Mouse (Mus musculus): ENCODE measurements at regions not wholly inside any gene's neighbourhood (a gene's known extent, or its start where the extent isn't known, plus 50 kb on each side); places are given as distances from the start of the nearest gene placed in this dataset.

DNA sequence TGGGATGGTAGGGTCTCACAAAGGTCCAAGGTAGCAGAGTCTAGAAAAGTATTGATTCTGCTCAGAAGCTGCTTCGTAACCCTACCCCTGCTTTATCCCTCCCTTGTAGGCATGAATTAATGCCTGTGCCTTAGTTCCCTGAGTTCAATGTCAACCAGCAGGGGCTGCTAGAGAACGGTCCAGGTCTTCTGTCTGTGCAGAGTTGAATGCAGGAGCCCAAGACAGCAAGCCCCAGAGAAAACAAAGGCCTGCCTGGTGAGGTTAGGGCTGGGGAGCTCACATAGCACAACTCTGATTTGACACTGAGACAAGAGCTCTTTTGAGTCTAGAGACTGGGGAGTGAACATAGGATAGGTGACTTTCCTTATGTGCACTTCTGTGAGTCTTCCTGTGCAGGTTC, 56.6 kb downstream of the Olig3 start:
- no peak for ATAC-seq
- Histone ChIP-seq H3K4me2 (ENCODE audit: low read length) (no peak overlapping the region), H3K9ac (replicated peaks; ENCODE audit: low read depth, low read length) (no peak overlapping the region), H3K9me3 (ENCODE audit: control insufficient read depth, low read length) (no peaks in the 10 kb centered on the region), H3K4me3 (replicated peaks; ENCODE audit: low read length) (no peak overlapping the region), H3K27ac (ENCODE audit: low read length) (no peak overlapping the region), H3K4me1 (replicated peaks; ENCODE audit: control insufficient read depth, insufficient read depth, low read length) (no peaks in the 10 kb centered on the region; the same call in 1 of the 2 replicates), H3K27me3 (replicated peaks; ENCODE audit: control insufficient read depth, insufficient read depth, low read length) (no peaks in the 10 kb centered on the region), H3K36me3 (ENCODE audit: control insufficient read depth, insufficient read depth) (no peaks in the 10 kb centered on the region)
- 58% methylated on average over 2 of the region's 2 CpGs for WGBS

DNA sequence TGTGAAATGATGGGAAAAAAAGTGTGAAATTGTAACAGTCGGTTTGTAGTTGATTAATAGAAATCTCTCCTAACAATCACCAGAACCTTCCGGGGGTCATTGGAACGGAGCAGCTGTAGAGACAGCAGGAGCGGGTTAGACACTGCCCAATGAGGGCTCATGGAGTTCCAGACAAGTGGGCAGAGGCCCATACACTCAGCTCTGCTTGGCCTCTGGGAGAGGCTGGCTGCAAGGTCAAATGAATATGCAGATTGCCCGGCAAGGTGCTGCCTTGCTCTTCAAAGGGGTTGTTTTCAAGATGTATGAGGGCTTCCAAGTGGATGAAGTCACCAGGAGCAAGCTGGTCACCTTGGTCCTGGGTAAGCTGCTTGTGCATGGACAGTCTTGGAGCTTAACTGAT, 57.6 kb downstream of the Olig3 start:
- 37% methylated on average over 5 of the region's 5 CpGs for WGBS
- H3K27me3 ChIP-seq (replicated peaks; ENCODE audit: control insufficient read depth, insufficient read depth, low read length): no peaks in the 10 kb centered on the region
- H3K9me3 ChIP-seq (ENCODE audit: control insufficient read depth, low read length): no peaks in the 10 kb centered on the region
- H3K36me3 ChIP-seq (ENCODE audit: control insufficient read depth, insufficient read depth): no peaks in the 10 kb centered on the region
- H3K4me2 ChIP-seq (ENCODE audit: low read length): no peak overlapping the region
- H3K9ac ChIP-seq (replicated peaks; ENCODE audit: low read depth, low read length): no peak overlapping the region
- no peak for ATAC-seq
- H3K4me1 ChIP-seq (replicated peaks; ENCODE audit: control insufficient read depth, insufficient read depth, low read length): no peaks in the 10 kb centered on the region; the same call in 1 of the 2 replicates
- no peak overlapping the region for H3K4me3 ChIP-seq (replicated peaks; ENCODE audit: low read length)
- H3K27ac ChIP-seq (ENCODE audit: low read length): no peak overlapping the region

DNA sequence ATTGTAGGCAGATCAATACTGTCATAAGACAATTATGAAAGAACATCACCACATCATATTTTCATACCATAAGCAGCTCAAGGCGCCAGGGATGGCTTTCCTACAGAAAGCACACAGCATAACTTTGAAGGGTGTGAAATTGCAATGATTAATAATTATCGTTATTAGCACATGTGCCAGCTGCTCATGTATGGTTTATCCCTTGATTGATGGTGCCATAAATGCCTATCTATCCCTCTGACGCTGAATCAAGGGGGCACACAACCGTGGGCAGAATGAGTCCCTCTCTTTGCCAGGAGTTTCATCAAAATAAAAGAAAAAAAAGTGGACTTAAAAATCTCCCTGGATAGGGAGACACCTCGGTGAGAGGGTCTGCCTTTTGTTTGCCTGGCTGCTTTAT, 58.5 kb downstream of the Olig3 start:
- Histone ChIP-seq H3K27ac (ENCODE audit: low read length) (no peak overlapping the region), H3K27me3 (replicated peaks; ENCODE audit: control insufficient read depth, insufficient read depth, low read length) (no peaks in the 10 kb centered on the region), H3K4me2 (ENCODE audit: low read length) (no peak overlapping the region), H3K9ac (replicated peaks; ENCODE audit: low read depth, low read length) (no peak overlapping the region), H3K9me3 (ENCODE audit: control insufficient read depth, low read length) (peaks cover 3% of the 10 kb centered on the region; the same call in 1 of the 2 replicates), H3K36me3 (ENCODE audit: control insufficient read depth, insufficient read depth) (no peaks in the 10 kb centered on the region), H3K4me3 (replicated peaks; ENCODE audit: low read length) (no peak overlapping the region), H3K4me1 (replicated peaks; ENCODE audit: control insufficient read depth, insufficient read depth, low read length) (no peaks in the 10 kb centered on the region; the same call in 1 of the 2 replicates)
- 41% methylated on average over 5 of the region's 5 CpGs for WGBS
- no peak for ATAC-seq

DNA sequence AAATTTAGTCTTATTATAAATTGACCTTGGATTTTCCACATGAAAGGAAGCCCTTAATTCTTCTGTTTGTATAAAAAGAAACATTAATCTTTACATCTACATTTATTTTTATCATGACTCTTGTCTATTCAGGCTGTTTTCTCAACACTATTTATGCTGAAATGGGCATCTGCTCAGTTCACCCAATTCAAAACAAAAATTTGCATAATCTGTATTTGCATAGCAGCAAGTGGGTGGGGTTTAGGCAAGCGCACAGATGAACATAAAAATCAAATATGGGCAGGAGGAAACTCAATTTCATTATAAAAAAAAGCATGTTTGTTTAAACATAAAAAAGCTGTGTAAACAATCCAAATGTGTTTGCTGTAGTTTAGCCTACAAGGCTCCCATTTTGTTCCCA, 67.7 kb downstream of the Olig3 start:
- Histone ChIP-seq H3K36me3 (ENCODE audit: control insufficient read depth, insufficient read depth) (no peaks in the 10 kb centered on the region), H3K4me2 (ENCODE audit: low read length) (no peak overlapping the region), H3K4me1 (replicated peaks; ENCODE audit: control insufficient read depth, insufficient read depth, low read length) (no peaks in the 10 kb centered on the region), H3K4me3 (replicated peaks; ENCODE audit: low read length) (no peak overlapping the region), H3K9ac (replicated peaks; ENCODE audit: low read depth, low read length) (no peak overlapping the region), H3K27me3 (replicated peaks; ENCODE audit: control insufficient read depth, insufficient read depth, low read length) (no peaks in the 10 kb centered on the region), H3K27ac (ENCODE audit: low read length) (no peak overlapping the region), H3K9me3 (ENCODE audit: control insufficient read depth, low read length) (peaks cover 5% of the 10 kb centered on the region; the same call in 1 of the 2 replicates)
- 28% methylated on average over 1 of the region's 1 CpGs for WGBS
- ATAC-seq: peak; percentile 84

GRCm38 (mm10) chr10:19424961-19425360, 68.6 kb downstream of the Olig3 start:
- Histone ChIP-seq H3K4me1 (replicated peaks; ENCODE audit: control insufficient read depth, insufficient read depth, low read length) (no peaks in the 10 kb centered on the region), H3K27me3 (replicated peaks; ENCODE audit: control insufficient read depth, insufficient read depth, low read length) (no peaks in the 10 kb centered on the region), H3K4me3 (replicated peaks; ENCODE audit: low read length) (no peak overlapping the region), H3K36me3 (ENCODE audit: control insufficient read depth, insufficient read depth) (no peaks in the 10 kb centered on the region), H3K27ac (ENCODE audit: low read length) (no peak overlapping the region), H3K4me2 (ENCODE audit: low read length) (no peak overlapping the region), H3K9me3 (ENCODE audit: control insufficient read depth, low read length) (peaks cover under 1% of the 10 kb centered on the region; the same call in 1 of the 2 replicates), H3K9ac (replicated peaks; ENCODE audit: low read depth, low read length) (no peak overlapping the region)
- no peak for ATAC-seq
- 64% methylated on average over 3 of the region's 3 CpGs for WGBS

DNA sequence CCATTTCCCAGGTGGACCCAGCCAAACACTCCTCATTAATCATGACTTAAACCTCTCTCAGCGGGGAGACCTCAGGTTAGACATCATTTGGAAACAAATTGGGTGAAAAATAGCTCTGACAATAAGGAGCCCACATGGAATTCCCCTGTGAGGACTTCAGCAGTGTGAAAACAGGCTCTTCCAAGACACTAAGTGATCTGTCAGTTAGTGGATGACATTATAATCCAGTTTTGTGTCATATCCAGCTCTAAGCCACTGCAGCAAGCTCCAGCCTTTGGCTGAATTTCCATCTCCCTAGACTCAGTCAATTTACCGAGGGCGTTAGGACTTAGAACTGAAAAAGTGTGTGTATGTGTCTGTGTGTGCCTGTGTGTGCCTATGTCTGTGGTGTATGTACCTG, 70.5 kb downstream of the Olig3 start:
- H3K27me3 ChIP-seq (replicated peaks; ENCODE audit: control insufficient read depth, insufficient read depth, low read length): no peaks in the 10 kb centered on the region
- H3K9me3 ChIP-seq (ENCODE audit: control insufficient read depth, low read length): no peaks in the 10 kb centered on the region
- no peaks in the 10 kb centered on the region for H3K4me1 ChIP-seq (replicated peaks; ENCODE audit: control insufficient read depth, insufficient read depth, low read length)
- ATAC-seq: no peak
- no peak overlapping the region for H3K27ac ChIP-seq (ENCODE audit: low read length)
- 84% methylated on average over 3 of the region's 3 CpGs for WGBS
- H3K4me2 ChIP-seq (ENCODE audit: low read length): no peak overlapping the region
- no peak overlapping the region for H3K4me3 ChIP-seq (replicated peaks; ENCODE audit: low read length)
- H3K9ac ChIP-seq (replicated peaks; ENCODE audit: low read depth, low read length): no peak overlapping the region
- H3K36me3 ChIP-seq (ENCODE audit: control insufficient read depth, insufficient read depth): no peaks in the 10 kb centered on the region

DNA sequence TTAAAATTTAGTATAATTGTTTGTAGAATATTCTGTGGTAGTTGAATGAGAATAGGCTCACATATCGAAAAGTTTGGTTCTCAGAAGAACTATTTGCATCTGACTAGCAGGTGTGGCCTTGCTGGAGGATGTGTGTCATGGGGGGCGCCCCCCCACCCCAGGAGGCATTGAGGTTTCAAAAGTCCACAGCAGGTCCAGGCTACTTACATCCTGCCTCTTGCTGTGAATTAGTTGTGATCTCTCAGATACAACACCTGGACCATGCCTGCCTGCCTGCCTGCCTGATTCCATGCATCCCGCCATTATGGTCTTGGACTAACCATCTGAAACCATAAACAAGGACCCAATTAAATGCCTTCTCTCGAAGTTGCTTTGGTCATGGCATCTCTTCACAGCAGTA, 76.2 kb downstream of the Olig3 start:
- Histone ChIP-seq H3K9me3 (ENCODE audit: control insufficient read depth, low read length) (no peaks in the 10 kb centered on the region), H3K9ac (replicated peaks; ENCODE audit: low read depth, low read length) (no peak overlapping the region), H3K36me3 (ENCODE audit: control insufficient read depth, insufficient read depth) (no peaks in the 10 kb centered on the region), H3K27ac (ENCODE audit: low read length) (no peak overlapping the region), H3K27me3 (replicated peaks; ENCODE audit: control insufficient read depth, insufficient read depth, low read length) (no peaks in the 10 kb centered on the region), H3K4me3 (replicated peaks; ENCODE audit: low read length) (no peak overlapping the region), H3K4me2 (ENCODE audit: low read length) (no peak overlapping the region), H3K4me1 (replicated peaks; ENCODE audit: control insufficient read depth, insufficient read depth, low read length) (0 out of 2 replicates have a peak, but pooled peaks cover 3% of the 10 kb centered on the region)
- ATAC-seq: no peak
- WGBS: 90% methylated on average over 4 of the region's 4 CpGs

GRCm38 (mm10) chr10:19434661-19435060, 78.3 kb downstream of the Olig3 start:
- WGBS: 53% methylated on average over 6 of the region's 6 CpGs
- Histone ChIP-seq H3K9ac (replicated peaks; ENCODE audit: low read depth, low read length) (no peak overlapping the region), H3K36me3 (ENCODE audit: control insufficient read depth, insufficient read depth) (no peaks in the 10 kb centered on the region), H3K9me3 (ENCODE audit: control insufficient read depth, low read length) (no peaks in the 10 kb centered on the region), H3K27me3 (replicated peaks; ENCODE audit: control insufficient read depth, insufficient read depth, low read length) (0 out of 2 replicates have a peak, but pooled peaks cover 2% of the 10 kb centered on the region), H3K4me3 (replicated peaks; ENCODE audit: low read length) (no peak overlapping the region), H3K27ac (ENCODE audit: low read length) (no peak overlapping the region), H3K4me1 (replicated peaks; ENCODE audit: control insufficient read depth, insufficient read depth, low read length) (0 out of 2 replicates have a peak, but pooled peaks cover 3% of the 10 kb centered on the region), H3K4me2 (ENCODE audit: low read length) (no peak overlapping the region)
- no peak for ATAC-seq

GRCm38 (mm10) chr10:19441807-19442206, 85.5 kb downstream of the Olig3 start:
- WGBS: 26% methylated on average over 12 of the region's 12 CpGs
- Histone ChIP-seq H3K4me1 (replicated peaks; ENCODE audit: control insufficient read depth, insufficient read depth, low read length) (no peaks in the 10 kb centered on the region), H3K36me3 (ENCODE audit: control insufficient read depth, insufficient read depth) (no peaks in the 10 kb centered on the region), H3K9ac (replicated peaks; ENCODE audit: low read depth, low read length) (no peak overlapping the region), H3K9me3 (ENCODE audit: control insufficient read depth, low read length) (no peaks in the 10 kb centered on the region), H3K27ac (ENCODE audit: low read length) (no peak overlapping the region), H3K4me3 (replicated peaks; ENCODE audit: low read length) (no peak overlapping the region), H3K4me2 (ENCODE audit: low read length) (no peak overlapping the region), H3K27me3 (replicated peaks; ENCODE audit: control insufficient read depth, insufficient read depth, low read length) (0 out of 2 replicates have a peak, but pooled peaks cover 2% of the 10 kb centered on the region)
- ATAC-seq: no peak

DNA sequence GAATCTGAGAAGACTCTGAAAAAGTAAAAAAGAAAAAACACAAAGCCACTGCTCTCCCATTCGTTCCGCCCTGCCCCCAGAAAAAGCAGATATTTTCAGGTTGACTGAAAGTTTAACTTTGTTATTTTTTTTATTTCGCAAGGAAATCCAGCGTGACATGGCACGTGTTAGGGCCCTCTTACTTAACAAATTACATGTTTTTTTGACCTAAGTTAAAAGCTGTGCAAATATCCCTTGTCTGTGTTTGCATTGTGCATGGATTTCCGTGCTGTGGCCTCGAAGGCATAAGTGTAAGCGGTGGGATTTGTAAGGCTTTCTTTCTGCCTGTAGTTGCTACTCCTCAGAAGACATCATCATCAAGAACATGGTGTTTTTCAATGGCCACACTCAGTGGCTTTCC, 87.2 kb downstream of the Olig3 start:
- no peak overlapping the region for H3K4me2 ChIP-seq (ENCODE audit: low read length)
- H3K36me3 ChIP-seq (ENCODE audit: control insufficient read depth, insufficient read depth): no peaks in the 10 kb centered on the region
- no peaks in the 10 kb centered on the region for H3K4me1 ChIP-seq (replicated peaks; ENCODE audit: control insufficient read depth, insufficient read depth, low read length)
- H3K9me3 ChIP-seq (ENCODE audit: control insufficient read depth, low read length): no peaks in the 10 kb centered on the region
- H3K27ac ChIP-seq (ENCODE audit: low read length): no peak overlapping the region
- H3K9ac ChIP-seq (replicated peaks; ENCODE audit: low read depth, low read length): no peak overlapping the region
- ATAC-seq: no peak
- H3K4me3 ChIP-seq (replicated peaks; ENCODE audit: low read length): no peak overlapping the region
- H3K27me3 ChIP-seq (replicated peaks; ENCODE audit: control insufficient read depth, insufficient read depth, low read length): 0 out of 2 replicates have a peak, but pooled peaks cover 2% of the 10 kb centered on the region
- WGBS: 63% methylated on average over 8 of the region's 8 CpGs
